Mouse (Mus musculus) heart, postnatal 14 days (tissue): ENCODE measurements at regions not wholly inside any gene's neighbourhood (a gene's known extent, or its start where the extent isn't known, plus 50 kb on each side); places are given as distances from the start of the nearest gene placed in this dataset.
A peak's percentile ranks its signal among the peaks of the same experiment; 100 is the strongest.

Experiments
- DNase-seq, 2 experiments: peaks; one replicate each; pipeline ENCODE4 v3.0.0; 2021 to 2022
- intact Hi-C: fragments of 180-260 bp; cut with DNase I; formaldehyde crosslinking; loops from one replicate; pipeline ENCODE4 v1.15.1; 2025

GRCm38 (mm10) chr14:47988131-47988530 is 132.5 kb upstream of the Peli2 start:
- no peak for DNase-seq
- intact Hi-C loops = no loop called here

- DNase-seq = no peak
Observed at GRCm38 (mm10) chr14:47989315-47989714, 131.3 kb upstream of the Peli2 start.

DNA sequence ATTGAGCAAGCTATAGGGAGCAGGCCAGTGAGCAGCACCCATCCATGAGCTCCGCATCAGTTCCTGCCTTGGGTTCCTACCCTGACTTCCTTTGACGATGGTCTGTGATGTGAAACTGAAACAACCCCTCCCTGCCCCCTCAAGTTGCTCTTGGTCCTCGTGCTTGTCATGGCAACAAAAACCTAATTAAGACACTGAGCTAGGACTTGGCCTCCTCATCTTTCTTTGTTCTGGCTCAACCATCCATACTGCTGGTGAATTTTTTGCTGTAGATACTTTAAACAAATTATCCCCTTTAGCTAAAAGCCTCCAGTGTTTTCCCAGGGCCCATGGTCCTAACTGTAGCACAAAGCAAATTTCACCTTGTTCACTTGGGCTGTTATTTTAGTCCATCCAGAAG is 129.9 kb upstream of the Peli2 start:
- intact Hi-C loops = no loop called here
- no peak for DNase-seq

More at GRCm38 (mm10) chr14:47989315-47989714, 131.3 kb upstream of the Peli2 start:
- intact Hi-C loops = no loop called here

DNA sequence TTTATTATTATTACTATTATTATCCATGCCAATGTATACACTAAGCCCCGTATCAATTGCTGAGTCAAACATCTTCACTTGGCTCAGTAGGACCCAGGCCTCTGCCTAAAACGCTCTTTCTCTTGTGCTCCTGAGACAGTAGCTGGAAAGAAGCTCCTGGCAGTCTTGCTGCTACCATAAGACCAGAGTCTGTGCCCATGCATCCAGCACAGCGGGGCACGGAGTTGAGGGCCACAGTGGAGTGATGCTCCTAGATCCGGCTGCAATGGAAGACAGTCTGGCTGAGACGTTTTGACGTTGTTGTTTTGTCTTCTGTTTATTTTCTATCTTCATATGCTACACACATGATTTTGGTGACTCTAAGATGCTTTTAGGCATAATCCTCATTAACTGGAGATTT is 129.1 kb upstream of the Peli2 start:
- intact Hi-C loops = no loop called here
- no peak for DNase-seq

DNA sequence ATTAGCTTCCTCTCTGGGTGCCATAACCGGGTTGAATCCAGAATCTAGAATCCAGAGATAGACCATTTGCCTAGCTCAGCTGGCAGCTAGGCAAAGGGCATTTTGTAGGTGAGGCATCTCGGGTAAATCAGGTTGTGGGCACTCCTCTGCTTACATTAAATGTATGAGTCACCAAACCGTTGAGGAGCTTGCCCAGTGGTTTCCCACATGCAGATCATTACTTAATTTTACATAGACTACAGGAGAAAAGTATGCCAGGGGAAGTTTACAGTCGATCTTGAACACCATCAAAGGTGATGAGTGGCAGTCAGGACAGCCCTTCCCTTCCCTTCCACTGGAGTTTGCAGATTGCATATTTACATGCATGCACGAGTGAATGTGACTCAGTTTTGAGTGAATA is 128.5 kb upstream of the Peli2 start:
- intact Hi-C loops = no loop called here
- DNase-seq = no peak

GRCm38 (mm10) chr14:47992851-47993250 is 127.8 kb upstream of the Peli2 start:
- intact Hi-C loops = no loop called here
- no peak for DNase-seq

DNA sequence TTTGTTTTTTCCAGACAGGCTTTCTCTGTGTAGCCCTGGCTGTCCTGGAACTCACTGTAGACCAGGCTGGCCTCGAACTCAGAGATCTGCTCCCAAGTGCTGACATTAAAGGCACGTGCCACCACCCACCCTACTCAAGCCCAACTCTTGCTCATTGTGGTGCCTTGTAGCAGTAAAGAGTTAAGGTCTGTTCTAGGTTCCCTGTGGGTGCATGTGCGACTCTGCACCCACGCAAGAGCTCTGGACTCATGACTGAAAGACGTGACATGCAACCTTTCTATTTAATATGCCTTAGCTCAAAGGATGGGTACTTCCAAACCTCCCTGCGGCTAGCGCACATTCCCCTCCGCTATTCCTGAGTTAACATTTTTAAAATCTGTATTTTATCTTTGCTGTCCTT is 121.7 kb upstream of the Peli2 start:
- intact Hi-C loops = no loop called here

DNA sequence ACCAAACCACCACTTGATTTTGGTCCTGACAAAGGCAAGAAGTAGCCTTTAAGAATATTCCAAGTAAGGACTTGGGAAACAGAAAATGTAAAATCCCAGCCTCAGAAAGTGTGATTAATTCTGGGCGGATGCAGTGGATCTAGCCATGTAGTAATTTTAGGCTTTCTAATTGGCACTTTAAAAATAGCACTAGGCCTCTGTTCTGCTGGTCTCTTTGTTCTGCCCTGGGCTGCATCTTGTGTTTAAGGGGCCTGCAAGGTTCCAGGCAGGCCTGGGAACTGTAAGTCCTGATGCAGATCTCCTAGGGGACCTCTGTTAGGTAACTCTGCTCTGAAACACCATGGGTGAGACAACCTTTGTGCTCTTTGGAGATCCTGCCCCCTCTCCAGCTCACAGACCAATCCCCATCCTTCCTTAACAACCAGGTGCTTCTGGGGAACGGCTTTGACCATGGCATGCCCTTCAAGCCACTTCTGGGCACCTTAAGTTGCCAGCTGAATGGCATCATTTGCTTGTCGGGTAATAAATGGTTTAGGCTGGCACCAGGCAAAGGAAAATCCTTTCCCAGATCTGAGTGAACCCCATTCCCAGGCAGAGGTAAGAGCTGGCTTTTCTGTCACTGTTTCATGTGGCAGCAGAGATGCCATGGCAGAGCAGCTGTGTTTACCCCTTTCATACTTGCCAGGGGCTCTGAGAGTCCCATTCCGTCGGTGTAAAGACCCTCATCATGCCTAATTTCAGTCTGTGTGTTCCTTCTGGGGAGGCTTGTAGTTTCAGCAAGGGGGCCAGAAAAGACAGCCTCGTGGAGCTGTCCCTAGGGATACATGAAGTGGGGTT is 115.3 kb upstream of the Peli2 start:
- intact Hi-C loops = no loop called here
- no peak for DNase-seq

More for the DNA sequence above, 121.7 kb upstream of the Peli2 start:
- no peak for DNase-seq

- intact Hi-C loops = no loop called here
Observed at GRCm38 (mm10) chr14:48005929-48006309, 114.7 kb upstream of the Peli2 start.

DNA sequence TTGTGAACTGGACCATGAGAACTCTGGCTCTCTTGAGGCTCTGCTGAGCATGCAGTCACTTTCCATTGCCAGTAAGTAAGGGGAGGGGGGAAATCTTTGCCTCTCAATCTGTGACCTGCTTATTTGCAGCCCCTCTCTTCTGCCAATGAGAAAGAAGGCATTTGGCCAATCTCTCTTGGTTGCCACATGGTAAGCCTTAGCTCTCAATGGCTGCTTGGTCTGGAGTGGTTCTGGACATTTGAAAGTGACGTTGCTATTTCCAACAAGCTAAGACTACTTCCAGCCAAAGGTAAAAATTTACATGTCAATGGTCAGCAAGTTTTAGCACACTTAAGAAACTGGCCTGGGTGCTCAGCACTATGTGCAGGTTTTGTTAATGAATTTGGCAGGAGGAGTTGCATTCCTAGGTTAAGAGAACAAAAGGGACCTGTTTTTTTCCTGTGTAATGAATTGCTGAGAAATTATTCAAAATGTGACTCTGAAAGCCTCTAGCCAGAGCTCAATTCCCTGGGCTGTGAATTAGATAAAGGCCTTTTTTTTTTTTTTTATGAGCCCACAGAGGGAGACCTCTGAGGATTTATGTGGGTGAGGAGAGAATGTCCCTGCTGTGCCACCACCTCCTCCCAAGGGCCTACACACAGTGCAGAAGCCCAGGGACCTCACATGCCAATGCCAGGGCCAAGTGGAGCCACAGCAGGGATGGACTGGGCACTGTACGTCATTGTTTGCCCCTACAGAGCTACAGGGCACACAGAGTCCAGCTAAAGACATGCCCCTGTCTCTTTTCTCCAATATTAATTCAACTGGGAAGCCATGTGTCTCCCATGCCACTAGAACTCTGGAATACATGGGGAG is 108.0 kb upstream of the Peli2 start:
- DNase-seq = no peak
- intact Hi-C loops = no loop called here

More at GRCm38 (mm10) chr14:48005929-48006309, 114.7 kb upstream of the Peli2 start:
- no peak for DNase-seq

DNA sequence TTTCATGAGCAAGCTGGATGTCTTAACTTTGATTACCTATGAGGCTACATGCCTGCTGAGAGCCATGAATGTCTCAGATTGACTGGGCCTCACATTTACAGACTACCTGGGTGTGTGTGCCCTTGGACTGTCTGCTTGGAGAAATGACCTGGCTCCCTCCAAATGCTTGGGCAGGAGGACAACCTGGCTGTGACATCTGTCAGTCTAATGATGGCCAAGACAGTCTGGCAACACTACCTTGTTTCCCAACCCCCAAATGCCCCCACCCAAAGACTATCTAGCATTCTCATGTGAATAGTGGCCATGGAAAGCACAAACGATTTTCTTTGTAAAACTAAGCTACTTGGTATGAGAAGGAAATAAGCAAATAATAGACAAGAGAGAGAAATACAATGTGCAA is 107.2 kb upstream of the Peli2 start:
- DNase-seq = no peak
- intact Hi-C loops = no loop called here

- intact Hi-C loops = no loop called here
- DNase-seq = no peak
Observed at GRCm38 (mm10) chr14:48014776-48015175, 105.8 kb upstream of the Peli2 start.

GRCm38 (mm10) chr14:48017971-48018370 is 102.7 kb upstream of the Peli2 start:
- DNase-seq = no peak
- intact Hi-C loops = no loop called here

- no peak for DNase-seq
- intact Hi-C loops = no loop called here
Observed at GRCm38 (mm10) chr14:48019331-48019730, 101.3 kb upstream of the Peli2 start.

- intact Hi-C loops = no loop called here
- no peak for DNase-seq
Observed at GRCm38 (mm10) chr14:48022271-48022670, 98.4 kb upstream of the Peli2 start.

- intact Hi-C loops = no loop called here
- no peak for DNase-seq
Observed at GRCm38 (mm10) chr14:48024051-48024693, 96.5 kb upstream of the Peli2 start.

DNA sequence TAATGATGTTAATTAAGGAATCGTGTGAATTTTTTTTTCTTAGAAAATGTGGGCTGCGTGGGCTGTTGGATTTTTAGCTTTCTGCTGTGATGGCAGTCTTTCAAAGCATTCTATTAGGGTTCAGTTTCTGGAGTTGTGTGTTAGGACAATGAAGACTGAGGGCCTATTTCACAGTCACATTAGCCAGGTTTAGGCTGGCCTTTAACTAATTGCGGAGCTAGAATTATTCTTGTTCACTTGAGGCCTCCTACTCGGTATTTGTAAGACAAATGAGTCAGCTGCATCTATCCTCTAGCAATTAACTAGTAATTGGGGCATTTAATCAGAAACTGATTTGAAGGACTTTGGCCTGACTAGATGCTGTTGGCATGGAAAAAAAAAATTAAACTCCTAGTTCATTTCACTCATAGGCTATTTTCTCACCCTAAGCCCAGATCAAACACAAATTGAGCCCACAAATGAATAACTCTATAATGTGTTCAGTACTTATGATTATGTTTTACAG is 81.3 kb upstream of the Peli2 start:
- intact Hi-C loops = no loop called here
- no peak for DNase-seq

GRCm38 (mm10) chr14:48046094-48046493 is 74.5 kb upstream of the Peli2 start:
- DNase-seq = no peak
- intact Hi-C loops = no loop called here

GRCm38 (mm10) chr14:48046831-48047230 is 73.8 kb upstream of the Peli2 start:
- DNase-seq = no peak

GRCm38 (mm10) chr14:48049698-48050459 is 70.7 kb upstream of the Peli2 start:
- intact Hi-C loops = no loop called here
- peak; percentile 12 to 22 for DNase-seq

More at GRCm38 (mm10) chr14:48046831-48047230, 73.8 kb upstream of the Peli2 start:
- intact Hi-C loops = no loop called here
